Mouse (Mus musculus): ENCODE data around the gene Soat2. TPM values are rescaled to one million over a fixed set of nuclear protein-coding genes. Genes with fewer than 3 reads are reported as not detected.

Gene Soat2
- total RNA-seq, 2 experiments from 2014 or later, result 0.15 to 0.97 TPM

DNA sequence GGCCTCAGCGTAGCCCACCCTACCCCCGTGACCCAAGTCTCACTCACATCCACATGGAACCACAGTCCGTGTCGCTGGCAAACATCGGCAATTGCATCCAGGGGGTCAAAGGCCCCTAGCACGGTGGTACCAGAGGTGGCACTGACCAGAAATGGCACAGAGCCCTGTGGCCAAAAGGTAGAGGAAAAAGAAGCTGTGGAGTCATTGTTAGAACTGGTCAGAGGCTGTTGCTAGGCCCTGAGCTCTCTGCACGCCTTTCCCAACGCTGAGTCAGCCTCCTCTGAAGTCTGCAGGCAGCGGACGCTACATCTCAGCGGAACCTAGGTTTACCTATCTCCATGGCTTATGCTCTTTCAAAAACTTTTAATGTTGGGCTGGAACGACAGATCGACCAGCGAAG lies 29.6 kb downstream of the Soat2 start:
- no peak for ATAC-seq (replicated peaks; ENCODE audit: poor library complexity, severe bottlenecking)

DNA sequence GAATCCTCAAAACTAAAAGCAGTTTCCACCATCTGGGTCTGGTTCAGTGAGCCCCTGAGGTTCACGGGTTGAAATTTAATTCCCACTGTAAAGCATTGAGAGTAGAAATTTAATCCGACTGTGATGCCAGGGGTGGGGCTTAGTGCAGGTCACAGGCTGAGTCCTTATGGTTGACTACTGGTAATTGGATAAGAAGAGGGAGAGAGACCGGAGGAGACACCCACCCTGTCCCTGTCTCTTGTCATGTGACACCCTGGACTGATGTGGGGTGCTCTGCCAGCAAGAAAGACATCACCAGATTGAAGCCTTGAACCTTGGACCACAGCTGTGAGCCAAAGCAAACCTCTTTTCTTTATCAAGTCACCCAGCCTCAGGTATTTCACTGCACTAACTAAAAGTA lies 32.8 kb downstream of the Soat2 start:
- no peak for ATAC-seq (replicated peaks; ENCODE audit: poor library complexity, severe bottlenecking)

DNA sequence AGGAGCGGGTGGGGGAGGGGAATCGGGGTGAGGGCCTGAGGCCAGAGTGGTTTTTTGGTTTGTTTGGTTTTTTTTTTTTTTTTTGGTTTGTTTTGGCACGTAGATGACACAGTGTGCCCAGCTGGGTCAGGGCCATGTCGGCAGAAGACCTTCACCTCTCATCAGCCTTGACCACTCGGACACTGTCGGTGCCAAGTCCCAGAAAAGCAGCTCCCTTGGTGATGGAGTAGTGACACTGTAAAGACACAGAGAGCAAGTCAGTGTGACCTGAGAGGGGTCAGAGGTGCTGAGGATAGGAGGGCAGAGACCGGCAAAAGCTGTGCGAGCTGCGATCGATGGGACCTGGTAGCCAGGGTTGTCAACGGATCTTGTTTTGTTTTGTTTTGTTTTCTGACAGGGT lies 35.9 kb downstream of the Soat2 start:
- no peak for ATAC-seq (replicated peaks; ENCODE audit: poor library complexity, severe bottlenecking)

DNA sequence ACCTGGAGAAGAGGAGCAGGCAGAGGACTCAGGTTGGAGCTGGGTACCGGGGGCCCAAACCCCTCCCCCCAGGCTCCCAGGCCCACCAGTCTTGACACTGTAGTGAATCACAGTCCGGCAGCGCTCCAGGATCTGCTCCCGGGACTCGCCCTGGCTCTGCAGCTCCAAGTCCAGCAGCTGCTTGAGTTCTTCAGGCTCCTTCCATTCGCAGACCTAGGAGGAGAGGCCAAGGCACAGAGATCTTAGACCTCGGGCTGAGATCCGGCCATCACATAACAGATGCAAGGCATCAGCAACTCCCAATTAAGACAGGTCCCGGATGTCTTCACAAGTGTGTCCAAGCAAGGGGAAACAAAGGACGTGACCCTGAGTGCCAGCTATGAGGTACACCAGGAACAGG lies 37.8 kb downstream of the Soat2 start:
- ATAC-seq (replicated peaks; ENCODE audit: poor library complexity, severe bottlenecking), result no peak

DNA sequence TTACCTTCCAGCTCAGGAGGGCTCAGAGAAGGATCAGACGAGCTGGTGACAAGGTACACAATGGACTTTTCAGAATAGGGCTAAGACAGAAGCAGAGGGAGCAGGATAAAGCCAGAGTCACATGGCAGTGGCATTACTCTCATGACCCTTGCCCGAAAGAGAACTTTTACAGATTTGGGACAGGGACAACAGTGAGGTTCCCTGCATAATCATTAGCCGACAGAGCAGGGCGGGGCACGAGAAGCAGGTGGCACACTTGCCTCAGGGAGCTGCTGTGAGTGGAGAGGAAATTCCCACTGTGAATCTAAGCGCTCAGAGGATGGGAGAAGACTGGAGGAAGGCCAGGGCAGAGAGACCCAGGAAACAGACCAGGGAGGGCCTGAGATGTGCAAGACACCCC lies 38.6 kb downstream of the Soat2 start:
- no peak for ATAC-seq (replicated peaks; ENCODE audit: poor library complexity, severe bottlenecking)

DNA sequence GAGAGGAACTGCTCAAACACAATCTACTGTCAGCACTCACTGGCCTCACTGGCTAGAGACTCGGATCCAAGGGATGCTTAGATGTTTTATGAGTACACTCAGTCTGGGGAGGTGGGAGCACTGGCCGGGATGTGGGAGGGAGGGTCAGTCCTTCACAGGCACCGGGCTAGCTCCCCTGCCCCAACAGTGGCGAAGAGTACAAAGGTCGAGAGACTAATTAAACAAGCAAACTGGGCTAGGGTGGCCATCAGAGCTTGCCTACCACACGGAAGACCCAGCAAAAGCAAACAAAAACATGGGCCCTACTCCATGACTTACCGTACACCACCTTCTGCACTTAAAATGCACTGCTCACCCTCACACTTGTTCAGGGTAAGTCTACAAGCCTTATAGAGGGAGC lies 41.4 kb downstream of the Soat2 start:
- ATAC-seq (replicated peaks; ENCODE audit: poor library complexity, severe bottlenecking), result no peak

DNA sequence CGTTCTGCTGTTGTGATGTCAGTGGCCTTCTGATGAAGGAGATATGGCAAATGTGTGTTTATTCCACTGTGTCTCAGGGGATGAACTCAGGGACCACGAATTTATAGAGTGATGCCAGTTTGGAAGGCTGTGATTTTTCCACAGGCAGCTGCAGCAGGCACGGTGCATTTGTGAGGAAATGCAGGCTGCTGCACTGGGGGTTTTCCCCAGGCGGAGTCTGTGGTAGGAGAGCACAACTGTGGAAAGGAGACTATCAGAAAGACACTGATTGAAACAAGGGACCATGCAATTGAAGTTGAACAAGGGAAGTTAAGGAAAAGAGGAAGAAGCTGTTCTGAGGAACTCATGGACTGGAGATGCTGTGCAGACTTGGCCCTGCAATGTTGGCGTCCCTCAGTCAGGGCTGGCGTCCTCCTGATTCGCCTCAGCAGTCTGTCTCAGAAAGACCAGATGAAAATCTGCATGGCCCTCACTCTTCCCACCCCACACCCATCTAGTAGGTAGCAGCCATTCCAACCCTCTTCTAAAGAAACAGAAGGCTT lies 42.0 kb downstream of the Soat2 start:
- ATAC-seq (replicated peaks; ENCODE audit: poor library complexity, severe bottlenecking), result peak; percentile 88

DNA sequence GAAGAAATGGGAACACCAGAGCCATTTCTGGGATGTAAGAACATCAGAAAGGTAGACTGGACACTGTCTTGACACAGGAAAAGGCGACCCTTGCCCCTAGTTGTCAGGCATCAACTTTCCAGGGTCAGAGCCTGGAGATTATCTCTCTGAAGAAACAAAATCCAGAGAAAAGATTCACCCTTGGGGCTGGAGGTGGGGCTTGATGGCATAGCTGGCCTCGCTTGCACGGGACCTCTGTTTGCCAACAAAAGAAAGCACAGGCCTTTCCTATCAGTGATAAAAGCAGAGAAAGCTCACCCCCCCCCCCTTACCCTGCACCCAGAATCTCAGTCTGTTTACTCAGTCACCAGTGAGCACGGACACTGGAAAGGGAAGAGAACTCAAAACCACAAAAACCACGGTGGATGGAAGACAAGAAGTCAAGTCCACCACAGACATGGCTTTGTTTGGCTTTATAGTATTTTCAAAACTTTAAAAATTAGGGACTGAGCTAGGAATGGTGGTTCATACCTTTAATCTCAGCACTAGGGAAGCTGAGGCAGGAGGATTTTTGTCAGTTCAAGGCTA lies 42.6 kb downstream of the Soat2 start:
- peak; percentile 45; the same call in 1 of the 2 replicates for ATAC-seq (replicated peaks; ENCODE audit: poor library complexity, severe bottlenecking)

DNA sequence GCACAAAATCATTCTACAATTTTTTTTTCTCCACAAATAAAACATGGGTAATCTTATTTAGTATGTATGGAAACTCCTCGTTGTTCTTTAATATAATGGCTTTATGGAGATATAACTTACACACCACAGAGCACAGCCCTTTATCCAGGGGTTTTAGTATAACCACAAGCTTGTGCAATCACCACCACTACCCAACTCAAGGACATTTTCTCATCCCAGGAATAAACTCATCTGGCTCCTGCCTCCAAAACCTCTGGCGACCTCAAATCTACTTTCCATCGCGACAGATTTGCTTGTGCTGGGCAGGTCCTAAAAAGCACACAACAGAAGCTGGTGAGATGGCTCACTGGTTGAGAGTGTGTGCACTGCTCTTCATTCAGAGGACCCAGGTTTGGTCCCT lies 43.3 kb downstream of the Soat2 start:
- ATAC-seq (replicated peaks; ENCODE audit: poor library complexity, severe bottlenecking), result no peak

DNA sequence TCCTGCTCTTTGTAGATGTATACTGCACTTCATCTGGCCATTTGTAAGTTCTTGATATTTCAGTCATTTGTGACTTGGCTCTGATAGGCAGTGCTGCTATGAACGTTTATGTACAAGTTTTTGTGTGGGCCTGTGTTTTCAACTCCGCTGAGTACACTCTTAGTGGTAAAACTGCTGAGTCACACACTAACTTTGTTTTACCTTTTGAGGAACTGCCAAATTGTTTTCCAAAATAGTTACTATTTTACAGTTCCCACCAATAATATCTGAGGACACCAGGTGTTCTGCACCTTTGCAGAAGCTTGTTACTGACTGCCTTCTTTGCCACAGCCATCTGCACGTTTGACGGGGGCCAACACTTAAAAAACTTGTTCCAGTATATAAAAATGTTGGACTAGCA lies 44.1 kb downstream of the Soat2 start:
- no peak for ATAC-seq (replicated peaks; ENCODE audit: poor library complexity, severe bottlenecking)

DNA sequence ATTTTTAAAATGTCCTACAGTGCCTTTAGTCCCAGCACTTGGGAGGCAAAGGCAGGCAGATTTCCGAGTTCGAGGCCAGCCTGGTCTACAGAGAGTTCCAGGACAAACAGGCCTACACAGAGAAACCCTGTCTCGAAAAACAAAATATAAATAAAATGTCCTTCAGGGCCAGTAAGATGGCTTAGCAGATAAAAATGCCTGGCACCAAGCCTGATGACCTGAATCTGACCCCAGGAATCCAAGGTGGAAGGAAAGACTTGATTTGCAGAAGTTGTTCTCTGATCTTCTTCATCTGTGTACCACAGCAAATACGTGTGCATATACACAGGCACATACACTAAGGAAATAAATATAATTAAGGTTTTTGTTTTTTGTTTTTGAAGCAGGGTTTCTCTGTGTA lies 45.0 kb downstream of the Soat2 start:
- ATAC-seq (replicated peaks; ENCODE audit: poor library complexity, severe bottlenecking), result no peak

DNA sequence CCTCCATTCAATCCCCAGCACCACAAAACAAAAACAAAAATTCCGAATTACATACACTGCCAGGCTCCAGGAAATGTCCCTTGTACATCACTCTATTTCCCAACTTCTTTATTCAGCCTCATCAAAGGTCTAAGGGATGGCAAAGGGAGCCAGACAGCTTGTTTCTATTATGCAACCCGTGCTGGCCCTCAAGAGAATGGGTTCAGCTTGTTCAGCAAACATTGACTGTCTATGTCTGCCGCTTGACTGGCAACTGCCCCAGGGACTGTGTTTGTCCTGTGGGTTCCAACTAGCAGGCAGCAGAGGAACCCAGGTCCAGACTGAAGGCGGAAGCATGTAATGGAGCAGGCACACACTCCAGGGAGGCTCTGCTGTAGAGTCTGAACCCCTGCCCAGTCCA lies 48.5 kb downstream of the Soat2 start:
- ATAC-seq (replicated peaks; ENCODE audit: poor library complexity, severe bottlenecking), result no peak

DNA sequence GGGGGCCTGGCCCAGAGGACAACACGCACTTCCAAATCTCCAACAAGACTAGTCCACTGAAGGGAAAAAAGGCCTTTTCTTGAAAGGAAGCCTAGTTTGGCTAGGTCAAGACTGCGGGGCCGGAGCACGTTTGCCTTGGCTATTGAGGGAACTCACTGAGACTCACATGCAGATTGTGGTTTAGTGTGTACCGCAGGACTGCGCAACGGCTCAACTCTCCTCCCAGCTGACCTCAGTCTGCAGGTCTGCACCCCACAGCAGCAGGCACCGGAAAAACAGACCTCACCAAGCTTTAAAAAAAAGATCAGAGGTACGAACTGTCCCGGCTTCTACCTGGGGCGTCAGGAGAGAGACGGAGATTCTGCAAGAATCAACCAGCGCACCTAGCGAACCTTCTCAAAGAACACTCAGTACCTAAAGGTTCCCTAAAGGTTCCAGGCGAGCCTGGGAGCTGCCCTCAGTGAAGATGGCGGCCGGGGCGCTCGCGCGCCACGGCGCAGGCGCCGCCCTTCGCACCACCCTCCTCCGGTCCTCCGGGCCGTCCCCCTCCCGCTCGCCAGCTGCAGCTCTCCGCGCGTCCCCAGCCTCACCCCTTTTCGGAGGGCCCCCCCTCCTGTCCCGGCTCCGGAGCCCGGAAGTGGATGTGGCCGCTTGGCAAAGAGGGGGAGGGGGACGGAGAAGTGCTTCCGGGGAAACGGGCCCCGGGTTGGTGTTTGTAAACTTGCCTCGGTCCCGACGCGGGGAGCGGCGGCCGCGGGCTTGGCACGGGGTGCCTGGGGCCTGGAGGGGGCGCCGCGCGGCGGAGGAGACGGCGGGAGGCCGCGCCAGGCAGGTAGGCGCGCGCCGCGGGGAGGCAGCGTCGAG lies 52.9 kb downstream of the Soat2 start, which contains the start of gene Zfp740:
TSS of gene Zfp740 (plus strand) at position 279 of the 864 bp plus-strand sequence.
- peak; percentile 88 for ATAC-seq (replicated peaks; ENCODE audit: poor library complexity, severe bottlenecking)

DNA sequence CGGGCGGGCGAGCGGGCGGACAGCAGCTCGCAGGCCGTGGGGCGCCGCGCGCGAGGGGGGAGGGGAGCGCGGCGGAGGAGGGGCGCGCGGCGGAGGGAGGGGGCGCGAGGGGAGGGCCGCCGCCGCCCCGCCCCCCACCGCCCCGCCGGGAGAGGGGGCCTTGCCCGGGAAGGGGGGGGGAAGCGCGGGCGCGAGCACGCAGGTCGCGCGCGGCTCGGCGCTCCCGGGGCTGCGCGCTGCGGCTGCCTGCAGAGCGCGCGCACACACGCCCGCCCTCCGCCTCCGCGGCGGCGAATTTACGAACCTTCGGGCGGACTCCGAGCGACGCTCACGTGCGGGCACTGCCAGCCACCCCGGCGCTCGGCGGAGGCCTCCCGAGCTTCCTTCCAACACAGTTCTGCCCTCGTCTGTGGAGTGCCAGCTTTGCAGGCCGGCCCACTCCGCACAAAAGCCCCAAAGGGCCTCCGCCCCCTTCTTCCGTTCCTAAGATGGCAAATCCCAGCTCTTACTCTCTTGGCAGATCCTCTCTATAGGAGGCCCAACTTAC lies 53.6 kb downstream of the Soat2 start:
- ATAC-seq (replicated peaks; ENCODE audit: poor library complexity, severe bottlenecking), result peak; percentile 26

DNA sequence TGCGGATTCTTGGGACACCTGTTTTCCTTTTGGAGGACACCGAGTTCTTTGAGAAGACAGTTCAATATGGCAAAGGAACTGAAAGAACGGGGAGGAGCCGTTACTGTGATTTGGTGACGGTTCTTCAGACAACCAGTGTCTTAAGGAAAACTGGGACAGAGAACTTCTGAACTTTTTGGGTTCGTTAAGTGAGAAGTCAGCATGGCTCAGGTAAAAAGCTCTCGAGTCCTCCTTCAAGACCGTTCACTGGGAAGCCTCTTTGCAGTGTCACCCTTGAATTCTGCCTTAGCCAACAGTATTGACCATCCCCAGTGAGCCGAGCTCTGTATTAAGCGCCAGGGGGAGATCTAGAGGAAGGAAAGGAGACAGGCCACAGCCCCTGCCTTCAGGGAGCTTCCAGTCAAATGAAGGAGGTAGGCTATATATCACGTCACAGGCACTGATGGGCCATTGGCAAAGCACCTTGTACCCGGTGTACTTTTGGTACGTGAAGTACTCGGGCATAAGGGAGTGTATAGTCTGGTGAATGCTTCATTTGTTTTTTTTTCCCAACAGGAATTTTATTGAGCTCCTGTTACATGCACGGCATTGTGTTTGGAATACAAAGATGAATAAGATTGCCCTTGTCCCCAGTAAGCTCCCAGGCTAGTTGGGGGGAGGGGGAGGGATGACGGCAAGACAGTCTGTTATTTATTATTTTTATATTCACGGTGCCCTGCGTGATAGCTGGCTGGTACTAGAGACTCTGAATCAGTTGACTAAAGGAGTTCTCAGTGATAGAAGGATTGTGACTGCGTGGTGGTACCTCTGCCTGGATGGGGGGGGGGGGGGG lies 54.6 kb downstream of the Soat2 start, which contains the start of gene Csad:
TSS of gene Csad (minus strand) at position 51 of the 832 bp plus-strand sequence.
- no peak for ATAC-seq (replicated peaks; ENCODE audit: poor library complexity, severe bottlenecking)

DNA sequence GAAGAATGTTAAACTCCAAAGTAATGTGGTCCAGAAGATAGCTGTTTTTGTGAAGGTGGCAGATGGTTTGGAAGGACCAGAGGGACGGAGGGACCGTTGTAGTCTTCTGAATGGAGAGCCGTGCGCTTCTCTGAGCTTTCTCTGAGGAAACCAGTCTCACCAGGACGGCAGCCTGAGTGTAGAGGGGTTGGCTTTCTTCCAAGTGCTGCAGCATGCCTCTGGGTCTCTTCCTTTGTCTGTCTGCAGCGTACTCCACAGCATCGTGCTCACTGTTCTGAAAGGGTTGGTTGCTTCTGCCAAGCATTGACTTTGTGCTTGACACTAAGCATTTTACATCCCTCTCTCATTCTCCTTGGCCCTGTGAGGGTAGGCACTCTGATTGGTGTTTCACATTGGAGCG lies 55.5 kb downstream of the Soat2 start:
- ATAC-seq (replicated peaks; ENCODE audit: poor library complexity, severe bottlenecking), result no peak

DNA sequence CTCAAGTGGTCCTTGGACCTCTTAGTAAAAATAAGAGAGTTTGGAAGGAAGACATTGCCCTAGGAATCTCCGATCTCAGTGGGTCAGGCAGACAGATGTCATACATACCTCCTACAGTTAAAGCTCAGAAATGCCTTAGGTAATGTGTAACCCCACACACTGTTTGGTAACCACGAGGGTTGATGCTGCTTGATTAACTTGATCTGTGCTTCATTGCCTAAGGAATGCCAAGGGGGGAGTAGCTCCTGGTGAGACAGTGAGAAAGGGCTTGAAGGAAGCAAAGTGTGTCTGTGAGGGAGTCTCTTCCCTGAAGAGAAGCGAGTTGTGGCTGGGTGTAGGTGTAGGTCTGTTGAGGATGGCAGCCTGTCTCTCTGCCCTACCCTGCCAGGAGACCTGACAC lies 57.0 kb downstream of the Soat2 start:
- ATAC-seq (replicated peaks; ENCODE audit: poor library complexity, severe bottlenecking), result no peak

DNA sequence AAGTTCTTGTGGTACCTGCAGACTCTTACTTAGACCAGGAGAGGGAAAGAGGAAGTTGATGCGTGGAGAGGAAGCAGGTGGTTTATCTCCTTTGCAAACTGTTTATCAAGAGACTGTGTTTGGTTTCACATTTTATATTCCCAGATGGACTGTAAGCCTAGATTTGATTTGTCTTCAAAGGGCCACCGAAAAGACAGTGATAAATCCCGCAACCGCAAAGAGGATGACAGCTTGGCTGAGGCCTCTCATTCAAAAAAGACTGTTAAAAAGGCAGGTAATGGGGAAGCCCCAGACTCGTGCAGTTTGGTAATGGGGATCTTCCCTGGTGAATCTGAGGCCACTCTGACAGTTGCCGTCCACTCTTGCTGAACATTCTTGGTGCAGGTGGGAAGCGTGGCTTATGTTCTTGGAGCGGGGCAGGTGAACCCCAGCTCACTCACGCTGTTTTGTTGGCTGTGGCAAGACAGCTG lies 57.8 kb downstream of the Soat2 start:
- peak; percentile 8; the same call in 1 of the 2 replicates for ATAC-seq (replicated peaks; ENCODE audit: poor library complexity, severe bottlenecking)

DNA sequence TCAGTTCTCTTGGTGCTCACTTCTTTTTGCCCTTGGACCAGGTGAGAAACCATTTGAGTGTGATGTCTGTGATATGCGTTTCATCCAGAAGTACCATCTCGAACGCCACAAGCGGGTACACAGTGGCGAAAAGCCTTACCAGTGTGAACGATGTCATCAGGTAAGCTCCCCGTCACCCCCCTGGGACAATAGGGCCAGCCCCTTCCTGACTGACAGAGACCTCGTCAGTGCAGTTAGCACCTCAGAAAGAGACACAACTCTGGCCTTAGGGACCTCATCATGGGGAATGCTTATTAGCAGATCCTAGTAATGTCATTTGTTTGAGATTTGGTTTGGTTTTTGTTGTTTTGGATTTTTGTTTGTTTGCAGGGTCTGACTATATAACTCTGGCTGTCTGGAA lies 58.8 kb downstream of the Soat2 start:
- no peak for ATAC-seq (replicated peaks; ENCODE audit: poor library complexity, severe bottlenecking)

DNA sequence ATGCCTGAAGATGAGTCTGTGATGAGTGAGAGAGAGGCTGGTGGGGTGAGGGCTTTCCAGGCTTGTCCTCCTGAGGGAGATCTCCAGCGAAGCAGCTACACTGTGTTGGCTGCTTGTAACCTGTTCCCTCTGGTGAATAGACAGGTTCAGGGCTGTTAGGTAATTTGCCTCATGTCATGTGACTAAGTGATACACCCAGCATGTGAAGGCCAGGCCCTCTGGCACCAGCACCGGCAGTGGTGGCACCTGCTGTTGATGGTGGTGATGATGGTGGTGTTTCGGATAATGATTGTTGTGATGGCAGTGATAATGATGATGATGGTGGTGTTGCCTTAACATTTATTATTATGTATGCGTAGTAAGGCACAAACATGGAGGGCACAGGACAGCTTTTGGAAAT lies 60.5 kb downstream of the Soat2 start:
- ATAC-seq (replicated peaks; ENCODE audit: poor library complexity, severe bottlenecking), result no peak

Measured in granulocyte monocyte progenitor cell, adult 5-6 weeks (primary cell).